Mouse (Mus musculus) left cerebral cortex, adult 9 months (tissue): Measurements from ENCODE around the gene Zfp652.
A peak's percentile ranks its signal among the peaks of the same experiment; 100 is the strongest.
"Not testable (repeated sequence)": the region's sequence is repeated elsewhere in the genome, so short reads cannot be mapped to it uniquely, and the experiment has no call there.

ENCODE experiments used
- DNase-seq, 2 experiments: peaks; one replicate each; pipeline ENCODE4 v3.0.0; 2022; ENCODE audit warnings: low spot score in 2 of 2

The Zfp652 gene

GRCm38 (mm10) chr11:95712563-95713224, at the start of gene Zfp652:
TSS of gene Zfp652 (plus strand) at chr11:95712673.
- DNase-seq: peak; percentile 59 to 75

GRCm38 (mm10) chr11:95666529-95667149, 45.8 kb upstream of the Zfp652 start, which contains the start of gene Phb:
TSS of gene Phb (plus strand) at chr11:95666957.
- peak; percentile 98 for DNase-seq

GRCm38 (mm10) chr11:95667177-95667576, 45.3 kb upstream of the Zfp652 start:
- no peak for DNase-seq

- DNase-seq: not testable (repeated sequence)
These were observed 44.4 kb upstream of the Zfp652 start for GRCm38 (mm10) chr11:95668086-95668485.

GRCm38 (mm10) chr11:95675498-95675897, 37.0 kb upstream of the Zfp652 start:
- DNase-seq: no peak

- DNase-seq: peak in 1 of 2 experiments; percentile 48
These were observed 36.2 kb upstream of the Zfp652 start for GRCm38 (mm10) chr11:95676307-95676706.

GRCm38 (mm10) chr11:95677925-95678701, 34.4 kb upstream of the Zfp652 start:
- DNase-seq: no peak

GRCm38 (mm10) chr11:95681995-95682601, 30.4 kb upstream of the Zfp652 start:
- DNase-seq: no peak

- DNase-seq: no peak
These were observed 29.5 kb upstream of the Zfp652 start for GRCm38 (mm10) chr11:95682946-95683345.

GRCm38 (mm10) chr11:95686031-95686430, 26.4 kb upstream of the Zfp652 start:
- DNase-seq: peak in 1 of 2 experiments; percentile 87

GRCm38 (mm10) chr11:95687084-95687656, 25.3 kb upstream of the Zfp652 start:
- no peak for DNase-seq

GRCm38 (mm10) chr11:95688515-95688914, 24.0 kb upstream of the Zfp652 start:
- peak in 1 of 2 experiments; percentile 21 for DNase-seq

- DNase-seq: peak in 1 of 2 experiments; percentile 35
These were observed 23.5 kb upstream of the Zfp652 start for GRCm38 (mm10) chr11:95688981-95689380.

- DNase-seq: no peak
These were observed 22.9 kb upstream of the Zfp652 start for GRCm38 (mm10) chr11:95689544-95689943.

GRCm38 (mm10) chr11:95698541-95698940, 13.9 kb upstream of the Zfp652 start:
- DNase-seq: no peak

- no peak for DNase-seq
These were observed 11.4 kb upstream of the Zfp652 start for GRCm38 (mm10) chr11:95700778-95701739.

- no peak for DNase-seq
These were observed 8.2 kb upstream of the Zfp652 start for GRCm38 (mm10) chr11:95704032-95704969.

- no peak for DNase-seq
These were observed 7.5 kb upstream of the Zfp652 start for GRCm38 (mm10) chr11:95704970-95705330.

- no peak for DNase-seq
These were observed 2.9 kb upstream of the Zfp652 start for GRCm38 (mm10) chr11:95709534-95710040.
